Mouse (Mus musculus): ENCODE measurements at regions not wholly inside any gene's neighbourhood (a gene's known extent, or its start where the extent isn't known, plus 50 kb on each side); places are given as distances from the start of the nearest gene placed in this dataset.

GRCm38 (mm10) chr7:113693526-113693925 is 72.3 kb upstream of the Spon1 start:
- no peak for TF ChIP-seq CTCF (IDR thresholded peaks at IDR 0.05; ENCODE audit: low read depth)
- TF ChIP-seq EP300 (IDR thresholded peaks at IDR 0.05; ENCODE audit: low read depth): no peak
